Mouse (Mus musculus): ENCODE results near the gene Tubb4a. TPM values are rescaled to one million over a fixed set of nuclear protein-coding genes. Genes with fewer than 3 reads are reported as not detected.

Gene Tubb4a
- total and polyA plus RNA-seq, 3 experiments: 0.89 to 2.1 TPM; not detected in 1

- H3K36me3 ChIP-seq (replicated peaks in 1 of 2; ENCODE audit: control insufficient read depth in 1 of 2, insufficient read depth in 1 of 2, low read length in 1 of 2): peaks cover 14 to 28% of the 10 kb centered on the region in 2 experiments
- in situ Hi-C loops (cut with MboI; ENCODE audit: low pct_ligation_motif_present, low pct_unique_long_range_greater_than_20kb, low sequenced_read_pairs) (no loop called here), dilution Hi-C loops (cut with MboI; ENCODE audit: extremely low pct_ligation_motif_present, extremely low pct_unique_long_range_greater_than_20kb, low sequenced_read_pairs) (no loop called here)
- TF ChIP-seq MAZ (IDR thresholded peaks at IDR 0.05; ENCODE audit: low read depth, low read length): peak; percentile 96
- TF ChIP-seq SMC3 (IDR thresholded peaks at IDR 0.05; ENCODE audit: low read depth, low read length): peak; percentile 8
- TF ChIP-seq POLR2A (IDR thresholded peaks at IDR 0.05; ENCODE audit: low read depth, low read length): peak; percentile 50; the same call in 1 of the 2 replicates
- peak; percentile 67 for TF ChIP-seq TBP (conservative IDR thresholded peaks at IDR 0.05; ENCODE audit: low read depth, low read length)
- no peak for TF ChIP-seq CTCF (conservative IDR thresholded peaks at IDR 0.05 in 1 of 2, IDR thresholded peaks at IDR 0.05 in 1 of 2; ENCODE audit: low read depth in 2 of 2, low read length in 2 of 2)
- TF ChIP-seq ELF1 (IDR thresholded peaks at IDR 0.05; ENCODE audit: low read depth, low read length): peak; percentile 69
- peak; percentile 90 for TF ChIP-seq CHD2 (IDR thresholded peaks at IDR 0.05; ENCODE audit: low read length)
- no peak; the same call in 1 of the 2 replicates for TF ChIP-seq ZMIZ1 (IDR thresholded peaks at IDR 0.05; ENCODE audit: low read depth, low read length)
- TF ChIP-seq E2F4 (IDR thresholded peaks at IDR 0.05; ENCODE audit: insufficient replicate concordance, low read depth, low read length): no peak
- TF ChIP-seq ETS1 (conservative IDR thresholded peaks at IDR 0.05; ENCODE audit: low read depth, low read length): peak; percentile 76
- TF ChIP-seq BHLHE40 (IDR thresholded peaks at IDR 0.05; ENCODE audit: low read depth, low read length): peak; percentile 64
- TF ChIP-seq USF1 (IDR thresholded peaks at IDR 0.05; ENCODE audit: low read depth, low read length): no peak
- TF ChIP-seq JUND (conservative IDR thresholded peaks at IDR 0.05; ENCODE audit: low read depth, low read length): peak; percentile 65; the same call in 1 of the 2 replicates
- peak; percentile 45; the same call in 1 of the 2 replicates for TF ChIP-seq SIN3A (IDR thresholded peaks at IDR 0.05; ENCODE audit: low read length)
- TF ChIP-seq TCF12 (IDR thresholded peaks at IDR 0.05; ENCODE audit: low read depth, low read length): peak; percentile 53
- TF ChIP-seq MEF2A (IDR thresholded peaks at IDR 0.05; ENCODE audit: borderline replicate concordance, low read depth, low read length): peak; percentile 81; the same call in 1 of the 2 replicates
- TF ChIP-seq NELFE (IDR thresholded peaks at IDR 0.05; ENCODE audit: low read depth, low read length): peak; percentile 47; the same call in 1 of the 2 replicates
- TF ChIP-seq MYC (IDR thresholded peaks at IDR 0.05; ENCODE audit: low read depth, low read length): 0 out of 2 replicates have a peak, but pooled peaks have one; percentile 29
- TF ChIP-seq KAT2A (IDR thresholded peaks at IDR 0.05; ENCODE audit: insufficient replicate concordance, low read length): no peak
- peak; percentile 64 for TF ChIP-seq JUN (IDR thresholded peaks at IDR 0.05; ENCODE audit: insufficient read depth, low read depth, low read length)
- peak; percentile 63 for TF ChIP-seq EP300 (IDR thresholded peaks at IDR 0.05; ENCODE audit: low read length)
- peaks cover 46 to 81% of the 10 kb centered on the region in 2 experiments for H3K4me1 ChIP-seq (ENCODE audit: control insufficient read depth in 1 of 2, insufficient read depth in 2 of 2)
- H3K4me3 ChIP-seq (replicated peaks in 1 of 3; ENCODE audit: low read depth in 2 of 3, low read length in 2 of 3, poor library complexity in 1 of 3): peak overlapping the region in 2 of 3 experiments; percentile 10 to 39
- peak; percentile 89 for DNase-seq (ENCODE audit: extremely low read depth)
- H3K9me3 ChIP-seq (replicated peaks; ENCODE audit: low read length): peaks cover 10% of the 10 kb centered on the region
- peak overlapping the region; percentile 98 for H3K27ac ChIP-seq (ENCODE audit: insufficient read depth, low read depth)
- no peaks in the 10 kb centered on the region for H3K27me3 ChIP-seq (replicated peaks)
- peak overlapping the region; percentile 75 for H3K4me2 ChIP-seq (ENCODE audit: insufficient read depth, low read depth, poor library complexity, severe bottlenecking)
- H3K9ac ChIP-seq (ENCODE audit: insufficient read depth, low read depth): peak overlapping the region; percentile 66
- H3K79me2 ChIP-seq (replicated peaks; ENCODE audit: control insufficient read depth, extremely low read depth, insufficient read depth, poor library complexity, severe bottlenecking): peaks cover 21% of the 10 kb centered on the region
Measured at GRCm38 (mm10) chr17:57125853-57126622, 38.5 kb upstream of the Tubb4a start.

Measured in CH12.LX (cell line).